Mouse (Mus musculus): Measurements from ENCODE around the gene Ppl. TPM values are rescaled to one million over a fixed set of nuclear protein-coding genes. Genes with fewer than 3 reads are reported as not detected.

Gene Ppl
- polyA plus RNA-seq, 1 experiment, result 0.75 TPM

DNA sequence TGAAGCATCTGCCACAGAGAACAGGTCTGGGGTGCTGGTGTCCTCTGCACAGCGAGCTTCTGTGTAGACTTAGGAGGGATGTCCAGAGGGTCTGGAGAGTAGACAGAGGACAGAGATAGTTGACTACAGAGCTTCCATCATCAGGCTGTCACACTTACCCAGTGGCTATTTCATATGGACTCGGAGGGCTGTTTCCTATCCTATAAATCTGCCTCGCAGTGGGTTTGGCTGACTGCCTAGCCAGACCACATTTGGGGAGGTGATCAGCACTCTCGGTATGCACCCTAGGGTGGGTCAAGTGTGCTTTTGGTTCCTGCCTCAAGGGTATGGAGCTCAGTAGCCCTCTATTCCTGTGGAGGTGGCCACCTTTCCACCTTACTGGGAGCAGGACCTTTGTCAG, 47.0 kb downstream of the Ppl start:
- Histone ChIP-seq H3K27ac (ENCODE audit: insufficient read depth, low read length) (no peak overlapping the region), H3K36me3 (ENCODE audit: control insufficient read depth, insufficient read depth, low read length) (peaks cover 41% of the 10 kb centered on the region), H3K27me3 (ENCODE audit: control insufficient read depth, insufficient read depth, low read length) (no peaks in the 10 kb centered on the region), H3K4me1 (ENCODE audit: control insufficient read depth, insufficient read depth, insufficient read length) (no peaks in the 10 kb centered on the region), H3K4me3 (ENCODE audit: extremely low read depth, insufficient read depth, insufficient read length) (no peak overlapping the region)
- 47% methylated on average over 4 of the region's 4 CpGs for WGBS
- no peak for DNase-seq (ENCODE audit: low read depth in 1 of 2, low spot score in 2 of 2)
- TF ChIP-seq POLR2A (IDR thresholded peaks at IDR 0.05; ENCODE audit: low read depth, low read length) (no peak), CTCF (IDR thresholded peaks at IDR 0.05; ENCODE audit: extremely low read depth, insufficient read depth, insufficient read length, insufficient replicate concordance) (no peak)

DNA sequence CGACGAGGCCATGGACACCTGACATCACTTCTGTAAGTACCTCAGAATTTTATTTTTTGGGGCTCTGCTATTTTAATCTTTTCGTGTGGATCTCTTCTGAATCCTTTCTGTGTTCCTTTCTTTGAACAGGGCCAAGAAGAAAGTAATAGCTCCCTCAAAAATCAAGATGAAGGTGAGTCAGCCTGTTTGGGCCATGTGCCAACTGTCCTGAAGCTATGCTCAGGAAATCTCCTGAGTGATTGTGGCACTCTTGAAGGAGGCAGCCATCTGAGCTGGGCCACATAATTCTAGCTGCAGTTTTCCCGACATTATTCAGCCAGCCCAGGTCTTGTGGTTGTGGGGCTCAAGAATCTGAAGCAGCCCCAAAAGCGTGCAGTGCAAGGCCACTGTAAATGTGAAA, 57.9 kb downstream of the Ppl start:
- no peaks in the 10 kb centered on the region for H3K4me1 ChIP-seq (ENCODE audit: control insufficient read depth, insufficient read depth, insufficient read length)
- H3K27ac ChIP-seq (ENCODE audit: insufficient read depth, low read length), result no peak overlapping the region
- H3K36me3 ChIP-seq (ENCODE audit: control insufficient read depth, insufficient read depth, low read length), result peaks cover 70% of the 10 kb centered on the region
- TF ChIP-seq CTCF (IDR thresholded peaks at IDR 0.05; ENCODE audit: extremely low read depth, insufficient read depth, insufficient read length, insufficient replicate concordance), result no peak
- no peak for TF ChIP-seq POLR2A (IDR thresholded peaks at IDR 0.05; ENCODE audit: low read depth, low read length)
- H3K4me3 ChIP-seq (ENCODE audit: extremely low read depth, insufficient read depth, insufficient read length), result no peak overlapping the region
- no peak for DNase-seq (ENCODE audit: low read depth in 1 of 2, low spot score in 2 of 2)
- 94% methylated on average over 5 of the region's 5 CpGs for WGBS
- no peaks in the 10 kb centered on the region for H3K27me3 ChIP-seq (ENCODE audit: control insufficient read depth, insufficient read depth, low read length)

DNA sequence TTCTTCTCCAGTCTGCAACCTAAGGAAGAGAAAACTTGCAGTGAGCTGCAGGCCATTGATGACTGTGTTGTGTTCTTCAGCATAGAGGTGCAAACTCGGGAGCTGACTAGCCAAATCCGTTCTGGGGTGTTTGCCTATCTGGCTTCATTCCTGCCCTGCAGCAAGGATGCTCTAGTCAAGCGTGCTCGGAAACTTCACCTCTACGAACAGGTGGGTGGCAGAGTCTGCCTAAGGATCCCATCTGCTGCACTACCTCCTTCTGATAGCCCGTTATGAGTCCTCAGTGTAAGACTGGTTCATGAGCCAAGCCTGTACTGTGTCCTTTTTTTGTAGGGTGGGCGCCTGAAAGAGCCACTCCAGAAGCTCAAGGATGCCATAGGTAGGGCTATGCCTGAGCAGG, 60.2 kb downstream of the Ppl start:
- H3K36me3 ChIP-seq (ENCODE audit: control insufficient read depth, insufficient read depth, low read length), result peaks cover 59% of the 10 kb centered on the region
- DNase-seq (ENCODE audit: low read depth in 1 of 2, low spot score in 2 of 2), result no peak
- no peaks in the 10 kb centered on the region for H3K27me3 ChIP-seq (ENCODE audit: control insufficient read depth, insufficient read depth, low read length)
- WGBS, result 99% methylated on average over 7 of the region's 7 CpGs
- no peak overlapping the region for H3K4me3 ChIP-seq (ENCODE audit: extremely low read depth, insufficient read depth, insufficient read length)
- H3K4me1 ChIP-seq (ENCODE audit: control insufficient read depth, insufficient read depth, insufficient read length), result no peaks in the 10 kb centered on the region
- H3K27ac ChIP-seq (ENCODE audit: insufficient read depth, low read length), result no peak overlapping the region
- no peak for TF ChIP-seq POLR2A (IDR thresholded peaks at IDR 0.05; ENCODE audit: low read depth, low read length)
- no peak for TF ChIP-seq CTCF (IDR thresholded peaks at IDR 0.05; ENCODE audit: extremely low read depth, insufficient read depth, insufficient read length, insufficient replicate concordance)

DNA sequence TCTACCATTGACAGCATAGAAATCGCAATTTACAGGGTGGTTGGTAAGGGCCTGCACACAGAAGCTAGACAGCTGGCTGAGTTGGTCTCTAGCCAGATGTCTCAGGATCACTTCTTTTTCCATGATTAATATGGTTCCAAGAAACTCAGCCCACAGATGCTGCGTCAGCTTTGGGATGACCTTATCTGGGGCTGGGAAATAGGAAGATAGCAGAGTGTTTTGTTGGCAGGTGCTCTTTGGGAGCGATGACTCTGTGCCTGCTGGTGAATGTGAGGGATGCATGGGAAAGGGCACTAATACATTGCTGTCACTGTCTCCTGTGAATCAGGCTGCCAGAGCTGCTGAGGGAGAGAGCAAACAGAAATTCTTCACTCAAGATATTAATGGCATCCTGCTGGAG, 61.9 kb downstream of the Ppl start:
- WGBS, result 87% methylated on average over 3 of the region's 3 CpGs
- Histone ChIP-seq H3K4me1 (ENCODE audit: control insufficient read depth, insufficient read depth, insufficient read length) (no peaks in the 10 kb centered on the region), H3K27ac (ENCODE audit: insufficient read depth, low read length) (no peak overlapping the region), H3K27me3 (ENCODE audit: control insufficient read depth, insufficient read depth, low read length) (no peaks in the 10 kb centered on the region), H3K4me3 (ENCODE audit: extremely low read depth, insufficient read depth, insufficient read length) (no peak overlapping the region), H3K36me3 (ENCODE audit: control insufficient read depth, insufficient read depth, low read length) (peaks cover 52% of the 10 kb centered on the region)
- no peak for DNase-seq (ENCODE audit: low read depth in 1 of 2, low spot score in 2 of 2)
- TF ChIP-seq POLR2A (IDR thresholded peaks at IDR 0.05; ENCODE audit: low read depth, low read length) (no peak), CTCF (IDR thresholded peaks at IDR 0.05; ENCODE audit: extremely low read depth, insufficient read depth, insufficient read length, insufficient replicate concordance) (no peak)

DNA sequence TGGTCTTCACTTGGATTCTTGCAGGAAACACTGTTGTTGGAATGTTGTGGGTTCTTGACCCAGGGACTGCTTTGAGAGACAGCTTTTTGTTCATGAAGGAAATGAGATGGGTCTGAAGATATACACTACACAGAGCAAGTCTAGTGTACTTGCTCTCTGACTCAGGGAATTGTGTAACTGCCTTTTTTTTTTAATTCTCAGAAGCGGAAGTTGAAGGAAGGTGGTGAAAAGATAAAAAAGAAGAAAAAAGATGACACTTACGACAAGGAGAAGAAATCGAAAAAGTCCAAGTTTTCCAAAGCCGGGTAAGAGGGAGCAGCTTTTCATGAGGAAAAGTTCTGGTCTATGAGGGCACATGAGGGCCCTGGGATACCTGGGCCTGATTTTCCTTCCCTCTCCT, 68.7 kb downstream of the Ppl start:
- WGBS, result 88% methylated on average over 4 of the region's 4 CpGs
- no peaks in the 10 kb centered on the region for H3K27me3 ChIP-seq (ENCODE audit: control insufficient read depth, insufficient read depth, low read length)
- no peaks in the 10 kb centered on the region for H3K4me1 ChIP-seq (ENCODE audit: control insufficient read depth, insufficient read depth, insufficient read length)
- peaks cover 36% of the 10 kb centered on the region for H3K36me3 ChIP-seq (ENCODE audit: control insufficient read depth, insufficient read depth, low read length)
- no peak overlapping the region for H3K27ac ChIP-seq (ENCODE audit: insufficient read depth, low read length)
- no peak for DNase-seq (ENCODE audit: low read depth in 1 of 2, low spot score in 2 of 2)
- TF ChIP-seq POLR2A (IDR thresholded peaks at IDR 0.05; ENCODE audit: low read depth, low read length) (no peak), CTCF (IDR thresholded peaks at IDR 0.05; ENCODE audit: extremely low read depth, insufficient read depth, insufficient read length, insufficient replicate concordance) (no peak)
- H3K4me3 ChIP-seq (ENCODE audit: extremely low read depth, insufficient read depth, insufficient read length), result no peak overlapping the region

DNA sequence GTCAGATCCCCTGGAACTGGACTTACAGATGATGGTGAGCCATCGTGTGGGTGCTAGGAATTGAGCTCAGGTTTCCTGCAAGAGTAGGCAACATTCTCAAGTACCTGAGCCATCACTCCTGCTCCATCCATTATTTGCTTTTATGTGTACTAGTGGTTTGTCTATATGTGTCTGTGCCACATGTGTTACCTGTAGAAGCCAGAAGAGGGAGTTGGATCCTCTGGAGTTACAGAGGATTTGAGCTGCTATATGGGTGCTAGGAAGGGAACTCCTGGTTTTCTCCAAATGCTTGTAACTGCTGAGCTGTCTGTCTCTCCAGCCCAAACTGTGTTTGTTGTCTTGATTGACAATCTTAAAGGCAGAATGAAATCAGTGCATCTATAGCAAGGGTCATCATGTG, 74.1 kb downstream of the Ppl start:
- WGBS, result 95% methylated on average over 1 of the region's 1 CpGs
- Histone ChIP-seq H3K36me3 (ENCODE audit: control insufficient read depth, insufficient read depth, low read length) (peaks cover 29% of the 10 kb centered on the region), H3K4me3 (ENCODE audit: extremely low read depth, insufficient read depth, insufficient read length) (no peak overlapping the region), H3K27ac (ENCODE audit: insufficient read depth, low read length) (no peak overlapping the region), H3K27me3 (ENCODE audit: control insufficient read depth, insufficient read depth, low read length) (no peaks in the 10 kb centered on the region), H3K4me1 (ENCODE audit: control insufficient read depth, insufficient read depth, insufficient read length) (no peaks in the 10 kb centered on the region; the same call in 1 of the 2 replicates)
- no peak for DNase-seq (ENCODE audit: low read depth in 1 of 2, low spot score in 2 of 2)
- TF ChIP-seq POLR2A (IDR thresholded peaks at IDR 0.05; ENCODE audit: low read depth, low read length) (no peak), CTCF (IDR thresholded peaks at IDR 0.05; ENCODE audit: extremely low read depth, insufficient read depth, insufficient read length, insufficient replicate concordance) (no peak)

DNA sequence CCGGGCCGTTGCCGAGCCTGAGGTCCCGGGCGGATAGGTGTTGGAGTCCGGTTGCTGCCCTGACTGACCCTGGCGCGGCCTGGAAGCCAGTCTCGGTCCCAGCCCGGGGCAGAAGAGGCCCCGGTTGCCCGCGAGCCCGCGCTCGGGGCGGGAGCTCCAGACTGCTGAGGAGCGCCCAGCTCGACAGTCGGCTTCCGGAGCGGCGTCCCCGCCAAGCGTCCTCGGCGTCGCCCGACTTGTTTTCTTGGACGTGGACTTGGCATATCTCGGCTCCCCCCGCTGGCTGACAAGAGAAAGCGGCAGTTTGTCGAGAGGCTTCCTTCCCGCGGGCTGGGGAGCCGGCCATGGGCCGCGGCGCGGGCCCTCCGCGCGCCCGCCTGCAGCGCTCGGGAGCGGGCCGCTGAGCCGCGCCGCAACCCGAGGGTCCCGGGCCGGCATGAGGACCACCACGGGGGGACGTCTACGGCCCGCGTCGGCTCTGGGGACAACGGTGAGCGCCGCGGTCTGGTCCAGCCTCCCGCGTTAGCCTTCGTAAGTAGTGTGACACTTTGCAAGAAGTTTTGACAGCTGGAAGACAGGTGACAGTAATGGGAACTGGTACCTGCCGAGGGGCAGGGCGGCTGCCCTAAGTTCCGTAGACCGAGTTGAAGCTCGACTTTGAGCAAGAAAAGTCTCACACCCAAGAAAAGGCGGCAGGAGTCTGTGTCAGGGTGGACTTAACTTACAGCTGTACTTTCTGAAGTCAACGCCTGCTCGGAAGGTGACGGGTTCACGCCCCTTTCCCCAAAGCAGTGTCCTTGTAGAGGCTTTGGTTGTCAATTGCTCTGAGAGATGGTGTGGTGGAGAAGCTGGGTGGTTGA, 81.7 kb downstream of the Ppl start:
- Histone ChIP-seq H3K36me3 (ENCODE audit: control insufficient read depth, insufficient read depth, low read length) (peaks cover 18% of the 10 kb centered on the region), H3K4me3 (ENCODE audit: extremely low read depth, insufficient read depth, insufficient read length) (peak overlapping the region; percentile 82), H3K27me3 (ENCODE audit: control insufficient read depth, insufficient read depth, low read length) (no peaks in the 10 kb centered on the region), H3K4me1 (ENCODE audit: control insufficient read depth, insufficient read depth, insufficient read length) (peaks cover 5% of the 10 kb centered on the region; the same call in 1 of the 2 replicates), H3K27ac (ENCODE audit: insufficient read depth, low read length) (peak overlapping the region; percentile 96)
- WGBS, result under 1% methylated on average over 78 of the region's 78 CpGs
- TF ChIP-seq CTCF (IDR thresholded peaks at IDR 0.05; ENCODE audit: extremely low read depth, insufficient read depth, insufficient read length, insufficient replicate concordance) (no peak), POLR2A (IDR thresholded peaks at IDR 0.05; ENCODE audit: low read depth, low read length) (no peak)
- peak; percentile 51 to 60 for DNase-seq (ENCODE audit: low read depth in 1 of 2, low spot score in 2 of 2)

All from spleen, adult 2 months (tissue).